Mouse (Mus musculus) liver, adult 2 months (tissue): ENCODE results near the gene Ptbp2. TPM values are rescaled to one million over a fixed set of nuclear protein-coding genes. Genes with fewer than 3 reads are reported as not detected.

Source experiments
- DNase-seq: peaks from one replicate; pipeline ENCODE4 v3.0.0-alpha.2; 2011; ENCODE audit warnings: low read depth, low spot score; ENCODE audit errors: extremely low read depth
- H3K27ac ChIP-seq: fragments of 200-500 bp; replicated peaks from 2 replicates; pipeline ENCODE4 v1.5.1; 2012; ENCODE audit warnings: low read depth, mild to moderate bottlenecking, control low read depth, inconsistent platforms, low read length; ENCODE audit not compliant: insufficient read depth
- H3K27me3 ChIP-seq: fragments of 200-500 bp; 2 replicates; pipeline ENCODE4 v1.6.1; 2012; ENCODE audit warnings: mild to moderate bottlenecking, moderate library complexity, low read length, inconsistent platforms; ENCODE audit not compliant: control insufficient read depth, insufficient read depth
- H3K36me3 ChIP-seq: fragments of 200-500 bp; 2 replicates; pipeline ENCODE4 v1.6.1; 2012; ENCODE audit warnings: low read length, inconsistent platforms; ENCODE audit not compliant: control insufficient read depth, insufficient read depth
- H3K4me1 ChIP-seq: fragments of 200-500 bp; 2 replicates; pipeline ENCODE4 v1.6.1; 2011; ENCODE audit warnings: low read length; ENCODE audit not compliant: control insufficient read depth, insufficient read depth
- H3K4me3 ChIP-seq: fragments of 200-500 bp; 2 replicates; pipeline ENCODE4 v1.5.1; 2011; ENCODE audit warnings: low read depth, mild to moderate bottlenecking, control low read depth, low read length, moderate library complexity; ENCODE audit not compliant: insufficient read depth
- H3K79me2 ChIP-seq: fragments of 200-500 bp; 2 replicates; pipeline ENCODE4 v1.6.1; 2012; ENCODE audit warnings: inconsistent platforms, mild to moderate bottlenecking, low read length, moderate library complexity; ENCODE audit not compliant: control insufficient read depth, insufficient read depth
- H3K9ac ChIP-seq: fragments of 200-500 bp; 2 replicates; pipeline ENCODE4 v1.6.1; 2012; ENCODE audit warnings: low read depth, mild to moderate bottlenecking, control low read depth, inconsistent platforms, low read length
- CTCF ChIP-seq: fragments of 200-500 bp; IDR thresholded peaks from 2 replicates; pipeline ENCODE4 v1.5.1; 2011; ENCODE audit warnings: low read depth, low read length, control low read depth
- POLR2A ChIP-seq: fragments of 200-500 bp; IDR thresholded peaks from 2 replicates; pipeline ENCODE4 v1.6.1; 2011; ENCODE audit warnings: low read length, control low read depth; ENCODE audit not compliant: insufficient read depth; ENCODE audit errors: extremely low read depth
- WGBS: fragments of 180-500 bp; shearing (Covaris S2); methylation state at CpG from one replicate; pipeline ENCODE4 v1.1.7; 2018; 5-methylcytosine and 5-hydroxymethylcytosine counted together
- polyA plus RNA-seq: library from polyadenylated mRNA; depleted of rRNA; stranded (reverse); fragments of >200 nt; gene quantifications from 2 replicates; pipeline ENCODE4 v1.2.3, GENCODE M21; 2012; rRNA removed
- total RNA-seq: library from RNA; depleted of rRNA; stranded (reverse); fragments of >200 nt; gene quantifications from 2 replicates; pipeline ENCODE4 v1.2.3, GENCODE M21; 2014; rRNA removed

Ptbp2 gene
- total RNA-seq (23.1 and 24.7 TPM in 2 replicates), polyA plus RNA-seq (1.6 and 2.4 TPM in 2 replicates)

DNA sequence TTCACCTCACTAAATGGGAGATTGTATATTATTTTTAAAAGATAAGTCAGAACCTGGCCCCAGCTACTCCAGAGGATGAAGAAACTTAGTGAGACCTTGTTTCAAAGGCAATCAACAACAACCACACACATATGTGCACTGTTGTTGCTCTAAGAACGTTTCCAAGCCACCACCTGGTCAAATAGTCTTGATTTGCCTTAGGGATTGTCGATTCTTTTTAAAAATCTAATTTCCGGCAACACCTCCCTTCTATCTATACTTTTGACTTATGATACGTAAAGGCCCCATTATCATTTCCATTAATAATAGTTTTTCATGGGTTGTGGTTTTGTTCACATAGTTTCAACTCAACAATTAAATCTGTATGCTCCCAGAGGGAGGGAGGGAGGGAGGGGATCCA lies at the start of gene Ptbp2:
Gene Ptbp2, minus strand, starts transcription at position 101 of the 400 bp plus-strand sequence.
- no peaks in the 10 kb centered on the region for H3K36me3 ChIP-seq
- no peak for TF ChIP-seq POLR2A
- no peak for TF ChIP-seq CTCF

DNA sequence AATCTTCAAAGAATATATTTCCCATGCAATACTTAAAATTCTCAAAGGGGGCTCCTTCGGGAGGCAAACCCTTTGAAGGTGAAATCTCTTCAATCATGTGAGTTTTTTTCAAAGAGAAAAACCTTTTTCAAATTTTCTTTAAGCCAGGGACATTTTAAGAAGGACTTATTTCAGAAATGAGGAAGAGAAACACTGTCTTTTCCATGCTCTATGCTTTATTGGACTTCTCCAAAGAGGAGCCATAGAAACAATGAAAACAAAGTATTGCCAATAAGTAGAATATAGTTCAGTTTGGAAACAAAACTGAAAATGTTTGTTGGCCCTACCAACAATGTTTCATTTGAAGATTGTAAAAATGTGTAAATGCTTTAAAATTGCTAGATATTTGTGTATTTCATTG lies 30.4 kb upstream of the Ptbp2 start:
- Histone ChIP-seq H3K36me3 (no peaks in the 10 kb centered on the region), H3K9ac (no peak overlapping the region), H3K4me1 (no peaks in the 10 kb centered on the region), H3K27ac (no peak overlapping the region), H3K79me2 (no peaks in the 10 kb centered on the region), H3K27me3 (no peaks in the 10 kb centered on the region), H3K4me3 (no peak overlapping the region)
- no peak for TF ChIP-seq CTCF
- TF ChIP-seq POLR2A: no peak
- peak; percentile 2 for DNase-seq
- 78% methylated on average over 1 of the region's 1 CpGs for WGBS

More for the DNA sequence above, at the start of gene Ptbp2:
- Histone ChIP-seq H3K79me2 (peaks cover 6% of the 10 kb centered on the region; the same call in 1 of the 2 replicates), H3K9ac (peak within 1 kb of the TSS; percentile 92), H3K27ac (no peak within 1 kb of the TSS), H3K4me1 (no peaks in the 10 kb centered on the region), H3K27me3 (no peaks in the 10 kb centered on the region), H3K4me3 (peak within 1 kb of the TSS; percentile 88)
- DNase-seq: no peak
- WGBS: 91% methylated on average over 4 of the region's 4 CpGs

DNA sequence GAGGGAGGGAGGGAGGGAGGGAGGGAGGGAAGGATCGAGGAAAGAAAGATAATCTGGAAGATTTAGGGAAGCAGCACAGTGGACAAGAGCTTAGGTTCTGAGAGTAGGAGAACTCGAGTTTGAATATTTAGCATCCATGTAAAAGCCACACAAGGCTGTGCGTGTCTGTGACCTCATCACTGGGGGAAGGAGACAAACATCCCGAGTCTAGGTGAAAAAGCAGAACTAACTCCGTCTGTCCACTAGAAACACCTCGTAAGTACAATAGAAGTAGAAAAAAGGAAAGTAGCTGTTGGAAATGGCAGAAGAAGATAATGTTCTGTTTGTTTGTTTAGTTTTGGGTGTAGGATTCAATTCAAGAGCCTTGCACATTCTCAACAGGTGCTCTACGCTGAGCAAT lies 21.9 kb upstream of the Ptbp2 start:
- H3K79me2 ChIP-seq: no peaks in the 10 kb centered on the region
- H3K4me3 ChIP-seq: no peak overlapping the region
- H3K27ac ChIP-seq: no peak overlapping the region
- H3K36me3 ChIP-seq: no peaks in the 10 kb centered on the region
- H3K9ac ChIP-seq: no peak overlapping the region
- H3K27me3 ChIP-seq: no peaks in the 10 kb centered on the region
- no peaks in the 10 kb centered on the region for H3K4me1 ChIP-seq
- TF ChIP-seq POLR2A (no peak), CTCF (no peak)
- WGBS: 72% methylated on average over 7 of the region's 7 CpGs
- no peak for DNase-seq

- no peak overlapping the region for H3K27ac ChIP-seq
- TF ChIP-seq POLR2A (no peak), CTCF (no peak)
- WGBS: 84% methylated on average over 9 of the region's 9 CpGs
Observed at GRCm38 (mm10) chr3:119794677-119795365, 10.6 kb upstream of the Ptbp2 start.

DNA sequence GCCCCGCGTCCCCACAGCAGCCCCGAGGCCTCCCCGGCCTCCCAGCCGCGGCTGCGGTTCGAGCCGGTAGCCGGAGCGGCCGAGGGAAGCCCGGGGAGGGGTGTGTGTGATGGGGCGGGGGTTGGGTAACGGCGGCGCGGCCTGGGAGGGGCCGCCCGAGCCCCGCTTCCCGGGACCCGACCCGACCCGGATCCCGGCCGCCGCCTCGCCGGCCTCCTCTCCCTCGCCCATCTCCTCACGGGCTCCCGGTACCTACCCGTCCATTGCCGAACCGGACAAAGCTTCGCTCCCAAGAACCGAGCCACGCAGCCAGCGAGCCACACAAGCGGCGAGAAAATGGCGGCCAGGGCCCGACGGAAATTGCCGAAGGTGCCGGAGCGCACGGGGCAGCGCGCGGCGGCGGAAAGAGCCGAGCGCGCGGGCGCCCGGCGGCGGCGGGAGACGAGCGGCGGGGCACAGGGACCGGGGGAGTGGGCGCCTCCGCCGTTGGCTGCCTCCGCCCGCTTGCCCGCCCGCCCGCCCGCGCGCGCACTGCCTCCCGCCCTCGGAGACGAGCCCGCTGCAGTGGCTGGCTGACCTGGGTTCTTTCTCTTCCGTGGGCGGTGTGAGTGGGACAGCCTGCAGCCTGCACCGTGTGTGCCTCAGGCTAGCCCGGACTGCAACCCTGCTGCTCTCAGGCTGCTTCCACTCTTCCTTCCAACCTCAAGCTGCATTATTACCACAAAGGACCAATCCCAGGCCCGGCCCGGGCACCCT lies 1.1 kb downstream of the Ptbp2 start:
- Histone ChIP-seq H3K4me3 (peak overlapping the region; percentile 88), H3K36me3 (no peaks in the 10 kb centered on the region), H3K27me3 (no peaks in the 10 kb centered on the region), H3K79me2 (peaks cover 14% of the 10 kb centered on the region), H3K4me1 (peaks cover 2% of the 10 kb centered on the region; the same call in 1 of the 2 replicates), H3K27ac (peak overlapping the region; percentile 83), H3K9ac (peak overlapping the region; percentile 92)
- TF ChIP-seq CTCF (no peak), POLR2A (0 out of 2 replicates have a peak, but pooled peaks have one; percentile 41)
- WGBS: under 1% methylated on average over 71 of the region's 89 CpGs
- peak; percentile 45 for DNase-seq

More at GRCm38 (mm10) chr3:119794677-119795365, 10.6 kb upstream of the Ptbp2 start:
- Histone ChIP-seq H3K4me3 (no peak overlapping the region), H3K9ac (no peak overlapping the region), H3K36me3 (no peaks in the 10 kb centered on the region), H3K27me3 (no peaks in the 10 kb centered on the region), H3K79me2 (no peaks in the 10 kb centered on the region), H3K4me1 (no peaks in the 10 kb centered on the region)
- DNase-seq: no peak
